Mouse (Mus musculus): Measurements from ENCODE around the gene Cdk12. TPM values are rescaled to one million over a fixed set of nuclear protein-coding genes. Genes with fewer than 3 reads are reported as not detected.

Gene Cdk12
- polyA plus RNA-seq, 1 experiment: 6.0 TPM

GRCm38 (mm10) chr11:98247325-98247724 lies 44.5 kb downstream of the Cdk12 start:
- Histone ChIP-seq H3K27me3 (replicated peaks) (no peaks in the 10 kb centered on the region), H3K9me3 (no peaks in the 10 kb centered on the region), H3K4me1 (no peaks in the 10 kb centered on the region; the same call in 1 of the 2 replicates), H3K36me3 (replicated peaks; ENCODE audit: low read length) (peaks cover 91% of the 10 kb centered on the region), H3K4me3 (replicated peaks) (no peak overlapping the region)
- no peak for TF ChIP-seq FLI1 (IDR thresholded peaks at IDR 0.05; ENCODE audit: low read length)
- no peak for TF ChIP-seq GATA1 (IDR thresholded peaks at IDR 0.05; ENCODE audit: borderline replicate concordance, low read length)

- Histone ChIP-seq H3K9me3 (no peaks in the 10 kb centered on the region), H3K36me3 (replicated peaks; ENCODE audit: low read length) (peaks cover 52% of the 10 kb centered on the region), H3K27me3 (replicated peaks) (no peaks in the 10 kb centered on the region), H3K4me3 (replicated peaks) (no peak overlapping the region), H3K4me1 (peaks cover 5% of the 10 kb centered on the region; the same call in 1 of the 2 replicates)
- TF ChIP-seq FLI1 (IDR thresholded peaks at IDR 0.05; ENCODE audit: low read length) (no peak), GATA1 (IDR thresholded peaks at IDR 0.05; ENCODE audit: borderline replicate concordance, low read length) (no peak)
Measured at GRCm38 (mm10) chr11:98253807-98254206, 50.9 kb downstream of the Cdk12 start.

DNA sequence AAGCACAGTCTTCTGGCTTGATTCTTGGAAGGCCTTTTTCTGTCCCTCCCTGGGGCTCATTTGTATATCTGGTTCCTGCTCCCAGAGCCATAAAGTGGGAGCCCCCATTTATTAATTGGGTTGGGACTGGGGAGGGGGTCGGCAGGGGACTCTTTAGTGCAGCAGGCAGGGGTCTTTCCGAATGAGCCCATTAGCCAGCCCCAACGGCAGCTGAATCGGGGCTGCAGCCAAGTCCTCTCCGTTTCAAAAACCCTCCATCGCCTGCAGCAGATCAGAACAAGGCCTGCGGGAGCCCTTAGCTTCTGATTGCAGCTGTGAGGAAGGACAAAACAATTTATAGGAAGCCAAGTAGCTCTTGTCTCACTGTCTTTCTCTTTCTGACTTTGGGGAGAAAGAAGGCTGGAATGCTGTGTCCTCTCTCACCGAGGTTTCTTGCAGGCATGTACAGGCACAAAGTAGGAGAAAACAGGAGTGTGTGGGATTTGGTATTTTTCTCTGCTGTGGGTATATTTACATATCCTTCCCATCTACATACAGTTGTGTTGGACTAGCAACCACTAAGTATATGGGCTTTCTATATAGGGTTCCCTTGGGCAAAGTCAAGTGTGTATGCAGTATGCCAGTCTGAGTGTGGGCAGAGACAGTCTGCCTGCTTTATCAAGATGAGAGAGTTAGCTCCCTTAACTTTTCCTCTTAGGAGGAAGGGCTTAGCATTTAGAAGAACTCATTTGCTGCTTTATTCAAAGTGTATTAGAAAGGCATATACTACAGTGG lies 58.0 kb downstream of the Cdk12 start:
- Histone ChIP-seq H3K27me3 (replicated peaks) (no peaks in the 10 kb centered on the region), H3K4me1 (peaks cover 5% of the 10 kb centered on the region; the same call in 1 of the 2 replicates), H3K9me3 (no peaks in the 10 kb centered on the region), H3K36me3 (replicated peaks; ENCODE audit: low read length) (peaks cover 73% of the 10 kb centered on the region), H3K4me3 (replicated peaks) (no peak overlapping the region)
- TF ChIP-seq FLI1 (IDR thresholded peaks at IDR 0.05; ENCODE audit: low read length) (no peak), GATA1 (IDR thresholded peaks at IDR 0.05; ENCODE audit: borderline replicate concordance, low read length) (no peak)

GRCm38 (mm10) chr11:98265039-98265438 lies 62.2 kb downstream of the Cdk12 start:
- no peaks in the 10 kb centered on the region for H3K9me3 ChIP-seq
- peaks cover 92% of the 10 kb centered on the region for H3K36me3 ChIP-seq (replicated peaks; ENCODE audit: low read length)
- no peak overlapping the region for H3K4me3 ChIP-seq (replicated peaks)
- H3K27me3 ChIP-seq (replicated peaks): no peaks in the 10 kb centered on the region
- no peaks in the 10 kb centered on the region for H3K4me1 ChIP-seq
- TF ChIP-seq GATA1 (IDR thresholded peaks at IDR 0.05; ENCODE audit: borderline replicate concordance, low read length): no peak
- TF ChIP-seq FLI1 (IDR thresholded peaks at IDR 0.05; ENCODE audit: low read length): no peak

DNA sequence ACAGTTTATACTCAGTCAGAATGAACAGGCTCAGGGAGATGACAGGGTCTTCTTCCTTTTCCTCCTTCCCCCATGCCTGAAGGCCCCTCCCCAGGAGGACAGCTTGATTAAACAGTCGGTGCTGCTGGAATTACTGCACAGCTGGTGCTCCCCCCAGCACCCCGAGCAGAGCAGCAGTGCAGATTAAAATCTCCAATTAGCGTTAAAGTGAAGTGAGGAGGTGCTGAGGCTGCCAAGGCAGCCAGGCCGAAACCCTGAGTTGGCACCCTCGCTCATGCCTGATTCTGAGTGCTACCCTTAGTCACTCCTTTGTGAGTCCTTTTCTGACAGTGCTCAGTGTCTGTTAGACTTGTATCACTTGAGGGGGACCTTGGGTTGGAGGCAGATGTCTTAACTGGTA lies 63.0 kb downstream of the Cdk12 start:
- Histone ChIP-seq H3K36me3 (replicated peaks; ENCODE audit: low read length) (peaks cover 93% of the 10 kb centered on the region), H3K27me3 (replicated peaks) (no peaks in the 10 kb centered on the region), H3K4me1 (no peaks in the 10 kb centered on the region), H3K4me3 (replicated peaks) (no peak overlapping the region), H3K9me3 (no peaks in the 10 kb centered on the region)
- TF ChIP-seq GATA1 (IDR thresholded peaks at IDR 0.05; ENCODE audit: borderline replicate concordance, low read length) (no peak), FLI1 (IDR thresholded peaks at IDR 0.05; ENCODE audit: low read length) (no peak)

- no peak overlapping the region for H3K4me3 ChIP-seq (replicated peaks)
- H3K27me3 ChIP-seq (replicated peaks): no peaks in the 10 kb centered on the region
- TF ChIP-seq GATA1 (IDR thresholded peaks at IDR 0.05; ENCODE audit: borderline replicate concordance, low read length): no peak
- no peak for TF ChIP-seq FLI1 (IDR thresholded peaks at IDR 0.05; ENCODE audit: low read length)
- H3K36me3 ChIP-seq (replicated peaks; ENCODE audit: low read length): peaks cover 94% of the 10 kb centered on the region
- H3K9me3 ChIP-seq: no peaks in the 10 kb centered on the region
- H3K4me1 ChIP-seq: no peaks in the 10 kb centered on the region
Measured at GRCm38 (mm10) chr11:98266699-98267402, 64.0 kb downstream of the Cdk12 start.

DNA sequence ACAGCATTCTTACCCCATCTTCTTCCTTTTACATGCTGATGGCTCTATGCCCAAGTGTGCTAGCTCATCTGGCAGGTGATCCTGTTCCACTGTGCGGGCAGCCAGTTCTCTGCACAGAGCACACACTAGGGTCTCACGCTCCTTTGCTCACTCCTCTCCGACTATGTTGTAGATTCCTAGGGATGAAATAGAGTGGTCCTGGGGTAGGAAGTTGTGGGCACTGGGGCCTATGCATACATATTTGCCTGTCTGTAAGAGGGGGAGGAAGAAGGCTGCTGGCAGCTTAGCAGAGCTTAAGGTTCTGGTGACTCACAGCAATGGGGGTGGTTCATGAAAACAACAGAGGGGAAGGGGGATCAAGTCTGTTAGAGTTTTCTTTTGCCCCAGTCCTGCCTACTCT lies 67.2 kb downstream of the Cdk12 start:
- no peak overlapping the region for H3K4me3 ChIP-seq (replicated peaks)
- H3K9me3 ChIP-seq: no peaks in the 10 kb centered on the region
- H3K4me1 ChIP-seq: no peaks in the 10 kb centered on the region
- peaks cover 97% of the 10 kb centered on the region for H3K36me3 ChIP-seq (replicated peaks; ENCODE audit: low read length)
- no peaks in the 10 kb centered on the region for H3K27me3 ChIP-seq (replicated peaks)
- TF ChIP-seq GATA1 (IDR thresholded peaks at IDR 0.05; ENCODE audit: borderline replicate concordance, low read length): no peak
- TF ChIP-seq FLI1 (IDR thresholded peaks at IDR 0.05; ENCODE audit: low read length): no peak

DNA sequence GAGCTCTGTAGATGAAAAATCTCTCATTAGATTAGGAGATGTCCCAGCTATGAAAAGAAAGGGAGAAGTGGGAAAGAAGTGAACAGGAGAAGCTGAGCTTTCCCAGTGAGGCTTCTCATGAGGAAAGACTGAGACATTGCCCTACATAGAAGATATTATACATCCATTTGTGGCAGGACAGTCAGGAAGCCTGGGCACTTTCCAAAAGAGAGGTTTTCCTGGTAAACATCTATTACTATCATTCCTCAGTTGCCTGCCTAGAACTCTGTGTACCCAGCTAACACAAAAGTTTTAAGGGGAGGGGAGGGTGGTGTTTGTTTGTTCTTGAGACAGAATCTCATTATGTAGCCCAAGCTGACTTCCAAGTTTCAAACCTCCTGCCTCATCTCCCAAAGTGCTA lies 67.6 kb downstream of the Cdk12 start:
- H3K4me1 ChIP-seq: no peaks in the 10 kb centered on the region
- H3K36me3 ChIP-seq (replicated peaks; ENCODE audit: low read length): peaks cover 95% of the 10 kb centered on the region
- TF ChIP-seq FLI1 (IDR thresholded peaks at IDR 0.05; ENCODE audit: low read length) (no peak), GATA1 (IDR thresholded peaks at IDR 0.05; ENCODE audit: borderline replicate concordance, low read length) (no peak)
- no peak overlapping the region for H3K4me3 ChIP-seq (replicated peaks)
- no peaks in the 10 kb centered on the region for H3K27me3 ChIP-seq (replicated peaks)
- no peaks in the 10 kb centered on the region for H3K9me3 ChIP-seq

DNA sequence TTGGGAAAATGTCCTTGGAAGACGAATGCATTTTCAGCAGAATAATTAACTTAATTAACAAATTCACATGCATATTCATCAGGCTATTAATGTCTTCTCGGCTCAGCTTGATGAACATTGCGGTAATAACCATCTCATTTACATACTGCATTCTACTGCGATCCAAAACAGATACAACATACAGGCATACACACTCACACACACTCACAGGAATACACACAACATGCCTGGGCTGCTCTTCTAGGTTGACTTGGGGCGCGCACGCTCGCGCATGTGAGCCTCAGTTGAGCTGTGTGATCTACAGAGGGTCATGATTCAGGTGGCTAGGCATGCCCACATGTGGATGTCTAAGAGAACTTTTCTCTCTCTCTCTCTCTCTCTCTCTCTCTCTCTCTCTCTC lies 80.9 kb downstream of the Cdk12 start:
- peaks cover 37% of the 10 kb centered on the region for H3K27me3 ChIP-seq (replicated peaks)
- no peak for TF ChIP-seq GATA1 (IDR thresholded peaks at IDR 0.05; ENCODE audit: borderline replicate concordance, low read length)
- no peak for TF ChIP-seq FLI1 (IDR thresholded peaks at IDR 0.05; ENCODE audit: low read length)

GRCm38 (mm10) chr11:98284230-98284629 lies 81.4 kb downstream of the Cdk12 start:
- TF ChIP-seq FLI1 (IDR thresholded peaks at IDR 0.05; ENCODE audit: low read length): no peak
- TF ChIP-seq GATA1 (IDR thresholded peaks at IDR 0.05; ENCODE audit: borderline replicate concordance, low read length): no peak
- Histone ChIP-seq H3K36me3 (replicated peaks; ENCODE audit: low read length) (peaks cover 6% of the 10 kb centered on the region), H3K4me3 (replicated peaks) (no peak overlapping the region), H3K9me3 (no peaks in the 10 kb centered on the region), H3K4me1 (peaks cover 11% of the 10 kb centered on the region), H3K27me3 (replicated peaks) (peaks cover 42% of the 10 kb centered on the region)

More for the DNA sequence above, 80.9 kb downstream of the Cdk12 start:
- Histone ChIP-seq H3K9me3 (no peaks in the 10 kb centered on the region), H3K4me3 (replicated peaks) (no peak overlapping the region), H3K36me3 (replicated peaks; ENCODE audit: low read length) (peaks cover 10% of the 10 kb centered on the region), H3K4me1 (peaks cover 11% of the 10 kb centered on the region)
